Mouse (Mus musculus): ENCODE measurements around the gene Col23a1. TPM values are rescaled to one million over a fixed set of nuclear protein-coding genes. Genes with fewer than 3 reads are reported as not detected.
"Not testable (repeated sequence)": the region's sequence is repeated elsewhere in the genome, so short reads cannot be mapped to it uniquely, and the experiment has no call there.

Gene Col23a1
- polyA plus RNA-seq, 1 experiment, result 10.3 TPM

GRCm38 (mm10) chr11:51353746-51354145, 64.0 kb downstream of the Col23a1 start:
- H3K27me3 ChIP-seq (ENCODE audit: control insufficient read depth, insufficient read depth, insufficient read length), result no peaks in the 10 kb centered on the region
- TF ChIP-seq POLR2AphosphoS2 (IDR thresholded peaks at IDR 0.05; ENCODE audit: insufficient read length, low read depth), result no peak
- H3K4me2 ChIP-seq (ENCODE audit: low read depth), result no peak overlapping the region

GRCm38 (mm10) chr11:51358981-51359380, 69.3 kb downstream of the Col23a1 start:
- H3ac ChIP-seq (ENCODE audit: control insufficient read depth, insufficient read length); H3K27me3 ChIP-seq (ENCODE audit: control insufficient read depth, insufficient read depth, insufficient read length); H3K4me3 ChIP-seq; H3K4me2 ChIP-seq (ENCODE audit: low read depth); H3K79me2 ChIP-seq (ENCODE audit: control insufficient read depth, insufficient read depth); H3K36me3 ChIP-seq (ENCODE audit: control insufficient read depth, insufficient read depth): not testable (repeated sequence)

More at GRCm38 (mm10) chr11:51353746-51354145, 64.0 kb downstream of the Col23a1 start:
- Histone ChIP-seq H3K79me2 (ENCODE audit: control insufficient read depth, insufficient read depth) (no peaks in the 10 kb centered on the region), H3K36me3 (ENCODE audit: control insufficient read depth, insufficient read depth) (no peaks in the 10 kb centered on the region), H3K4me3 (no peak overlapping the region), H3ac (ENCODE audit: control insufficient read depth, insufficient read length) (no peak overlapping the region)

GRCm38 (mm10) chr11:51364353-51364752, 74.6 kb downstream of the Col23a1 start:
- H3K27me3 ChIP-seq (ENCODE audit: control insufficient read depth, insufficient read depth, insufficient read length), result no peaks in the 10 kb centered on the region
- no peak overlapping the region for H3ac ChIP-seq (ENCODE audit: control insufficient read depth, insufficient read length)
- no peak overlapping the region for H3K4me3 ChIP-seq
- no peaks in the 10 kb centered on the region for H3K36me3 ChIP-seq (ENCODE audit: control insufficient read depth, insufficient read depth)
- TF ChIP-seq MYOD1 (IDR thresholded peaks at IDR 0.05; ENCODE audit: control insufficient read depth in 1 of 3, insufficient read length in 2 of 3, low read depth in 2 of 3), result no peak
- TF ChIP-seq E2F4 (IDR thresholded peaks at IDR 0.05; ENCODE audit: insufficient read depth), result no peak
- TF ChIP-seq REST (IDR thresholded peaks at IDR 0.05; ENCODE audit: insufficient read depth, insufficient read length), result no peak
- TF ChIP-seq POLR2A (IDR thresholded peaks at IDR 0.05; ENCODE audit: insufficient read length, low read depth), result no peak
- TF ChIP-seq POLR2AphosphoS2 (IDR thresholded peaks at IDR 0.05; ENCODE audit: insufficient read length, low read depth), result no peak
- TF ChIP-seq TCF12 (IDR thresholded peaks at IDR 0.05; ENCODE audit: insufficient read depth, poor library complexity, severe bottlenecking), result no peak
- no peak for TF ChIP-seq SRF (IDR thresholded peaks at IDR 0.05; ENCODE audit: control insufficient read depth, insufficient read length, low read depth)
- TF ChIP-seq USF1 (IDR thresholded peaks at IDR 0.05; ENCODE audit: low read depth), result no peak
- no peak for TF ChIP-seq MYOG (IDR thresholded peaks at IDR 0.05; ENCODE audit: control insufficient read depth in 1 of 3, insufficient read depth in 1 of 3, insufficient read length in 2 of 3, low read depth in 2 of 3)
- no peak for TF ChIP-seq TCF3 (IDR thresholded peaks at IDR 0.05; ENCODE audit: insufficient read length, low read depth)
- TF ChIP-seq CEBPB (IDR thresholded peaks at IDR 0.05; ENCODE audit: insufficient read depth, poor library complexity, severe bottlenecking), result no peak
- no peak for TF ChIP-seq MAX (IDR thresholded peaks at IDR 0.05; ENCODE audit: low read depth)
- H3K79me2 ChIP-seq (ENCODE audit: control insufficient read depth, insufficient read depth), result no peaks in the 10 kb centered on the region
- H3K4me2 ChIP-seq (ENCODE audit: low read depth), result no peak overlapping the region

- Histone ChIP-seq H3K79me2 (ENCODE audit: control insufficient read depth, insufficient read depth) (no peaks in the 10 kb centered on the region), H3K36me3 (ENCODE audit: control insufficient read depth, insufficient read depth) (no peaks in the 10 kb centered on the region), H3K4me3 (no peak overlapping the region), H3K4me2 (ENCODE audit: low read depth) (no peak overlapping the region), H3K27me3 (ENCODE audit: control insufficient read depth, insufficient read depth, insufficient read length) (no peaks in the 10 kb centered on the region), H3ac (ENCODE audit: control insufficient read depth, insufficient read length) (no peak overlapping the region)
- no peak for TF ChIP-seq MYOG (IDR thresholded peaks at IDR 0.05; ENCODE audit: control insufficient read depth in 1 of 3, insufficient read depth in 1 of 3, insufficient read length in 2 of 3, low read depth in 2 of 3)
- TF ChIP-seq POLR2A (IDR thresholded peaks at IDR 0.05; ENCODE audit: insufficient read length, low read depth), result no peak
These were observed 77.6 kb downstream of the Col23a1 start for GRCm38 (mm10) chr11:51367334-51367733.

GRCm38 (mm10) chr11:51370273-51370672, 80.6 kb downstream of the Col23a1 start:
- Histone ChIP-seq H3K4me3 (no peak overlapping the region), H3K27me3 (ENCODE audit: control insufficient read depth, insufficient read depth, insufficient read length) (no peaks in the 10 kb centered on the region), H3K79me2 (ENCODE audit: control insufficient read depth, insufficient read depth) (no peaks in the 10 kb centered on the region), H3K4me2 (ENCODE audit: low read depth) (no peak overlapping the region), H3ac (ENCODE audit: control insufficient read depth, insufficient read length) (no peak overlapping the region), H3K36me3 (ENCODE audit: control insufficient read depth, insufficient read depth) (no peaks in the 10 kb centered on the region)
- TF ChIP-seq TCF12 (IDR thresholded peaks at IDR 0.05; ENCODE audit: insufficient read depth, poor library complexity, severe bottlenecking) (no peak), MYOG (IDR thresholded peaks at IDR 0.05; ENCODE audit: control insufficient read depth in 1 of 3, insufficient read depth in 1 of 3, insufficient read length in 2 of 3, low read depth in 2 of 3) (no peak), MYOD1 (IDR thresholded peaks at IDR 0.05; ENCODE audit: control insufficient read depth in 1 of 3, insufficient read length in 2 of 3, low read depth in 2 of 3) (no peak), USF1 (IDR thresholded peaks at IDR 0.05; ENCODE audit: low read depth) (no peak), REST (IDR thresholded peaks at IDR 0.05; ENCODE audit: insufficient read depth, insufficient read length) (no peak), POLR2AphosphoS2 (IDR thresholded peaks at IDR 0.05; ENCODE audit: insufficient read length, low read depth) (no peak), POLR2A (IDR thresholded peaks at IDR 0.05; ENCODE audit: insufficient read length, low read depth) (no peak), E2F4 (IDR thresholded peaks at IDR 0.05; ENCODE audit: insufficient read depth) (no peak), MAX (IDR thresholded peaks at IDR 0.05; ENCODE audit: low read depth) (no peak), TCF3 (IDR thresholded peaks at IDR 0.05; ENCODE audit: insufficient read length, low read depth) (no peak), CEBPB (IDR thresholded peaks at IDR 0.05; ENCODE audit: insufficient read depth, poor library complexity, severe bottlenecking) (no peak)

GRCm38 (mm10) chr11:51371321-51371720, 81.6 kb downstream of the Col23a1 start:
- Histone ChIP-seq H3K36me3 (ENCODE audit: control insufficient read depth, insufficient read depth) (no peaks in the 10 kb centered on the region), H3K4me2 (ENCODE audit: low read depth) (no peak overlapping the region), H3K79me2 (ENCODE audit: control insufficient read depth, insufficient read depth) (no peaks in the 10 kb centered on the region), H3K27me3 (ENCODE audit: control insufficient read depth, insufficient read depth, insufficient read length) (no peaks in the 10 kb centered on the region), H3ac (ENCODE audit: control insufficient read depth, insufficient read length) (no peak overlapping the region), H3K4me3 (no peak overlapping the region)
- no peak for TF ChIP-seq MYOD1 (IDR thresholded peaks at IDR 0.05; ENCODE audit: control insufficient read depth in 1 of 3, insufficient read length in 2 of 3, low read depth in 2 of 3)
- no peak for TF ChIP-seq TCF12 (IDR thresholded peaks at IDR 0.05; ENCODE audit: insufficient read depth, poor library complexity, severe bottlenecking)
- no peak for TF ChIP-seq TCF3 (IDR thresholded peaks at IDR 0.05; ENCODE audit: insufficient read length, low read depth)
- no peak for TF ChIP-seq CEBPB (IDR thresholded peaks at IDR 0.05; ENCODE audit: insufficient read depth, poor library complexity, severe bottlenecking)
- TF ChIP-seq E2F4 (IDR thresholded peaks at IDR 0.05; ENCODE audit: insufficient read depth), result no peak
- no peak for TF ChIP-seq USF1 (IDR thresholded peaks at IDR 0.05; ENCODE audit: low read depth)
- TF ChIP-seq REST (IDR thresholded peaks at IDR 0.05; ENCODE audit: insufficient read depth, insufficient read length), result no peak
- no peak for TF ChIP-seq POLR2AphosphoS2 (IDR thresholded peaks at IDR 0.05; ENCODE audit: insufficient read length, low read depth)
- TF ChIP-seq SRF (IDR thresholded peaks at IDR 0.05; ENCODE audit: control insufficient read depth, insufficient read length, low read depth), result no peak
- no peak for TF ChIP-seq MAX (IDR thresholded peaks at IDR 0.05; ENCODE audit: low read depth)

Data from myocyte (in vitro differentiated cells).